Mouse (Mus musculus): ENCODE measurements around the gene Ston2.
A peak's percentile ranks its signal among the peaks of the same experiment; 100 is the strongest.

The Ston2 gene

DNA sequence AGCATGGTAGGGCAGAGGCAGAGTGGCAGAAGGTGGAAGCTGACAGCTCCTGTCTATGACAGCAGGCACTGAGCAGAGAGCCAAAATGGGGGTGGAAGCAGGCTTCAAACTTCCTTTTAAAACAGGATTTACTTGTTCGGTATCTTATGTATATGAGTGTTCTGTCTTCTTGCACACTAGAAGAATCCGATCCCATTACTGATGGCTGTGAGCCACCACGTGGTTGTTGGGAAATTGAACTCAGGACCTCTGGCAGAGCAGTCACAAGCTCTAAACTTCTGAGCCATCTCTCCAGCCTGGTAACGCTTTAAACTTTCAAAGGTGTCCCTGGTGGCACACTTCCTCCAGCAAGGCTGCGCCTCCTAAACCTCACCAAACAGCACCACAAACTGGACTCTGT is 85.4 kb downstream of the Ston2 start:
- no peak for DNase-seq (ENCODE audit: low spot score in 2 of 2)

DNA sequence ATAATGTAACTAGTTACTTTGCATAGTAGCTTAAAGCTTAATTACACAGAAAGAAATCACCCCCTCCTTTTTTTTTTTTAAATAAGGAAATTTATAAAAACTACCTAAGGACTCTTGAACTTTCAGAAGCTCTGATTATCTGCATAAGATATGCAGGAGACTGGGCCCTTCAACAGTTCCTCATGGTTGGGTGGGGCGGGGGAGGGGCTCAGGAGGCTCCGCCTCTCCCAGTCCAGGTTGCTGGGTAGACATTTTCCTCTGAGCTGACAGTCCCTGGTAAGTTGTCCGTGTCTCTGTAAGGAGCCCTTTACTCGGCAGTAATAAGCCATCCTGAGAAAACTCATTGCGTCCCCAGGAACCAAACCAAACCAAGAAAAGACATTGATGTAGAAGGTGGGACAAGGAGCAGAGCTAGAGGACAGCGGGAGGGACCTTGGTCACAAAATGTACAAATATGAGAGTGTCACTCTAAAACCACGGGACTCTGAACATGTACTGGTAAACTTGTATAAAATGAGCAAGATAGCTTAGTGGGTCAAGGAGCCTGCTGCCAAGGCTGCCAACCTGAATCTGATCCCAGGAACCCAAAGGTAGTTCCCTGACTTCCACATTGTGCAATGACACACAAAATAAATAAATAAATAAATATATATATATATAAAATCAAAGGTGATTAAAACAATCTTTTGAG is 88.6 kb downstream of the Ston2 start:
- DNase-seq (ENCODE audit: low spot score in 2 of 2): no peak

DNA sequence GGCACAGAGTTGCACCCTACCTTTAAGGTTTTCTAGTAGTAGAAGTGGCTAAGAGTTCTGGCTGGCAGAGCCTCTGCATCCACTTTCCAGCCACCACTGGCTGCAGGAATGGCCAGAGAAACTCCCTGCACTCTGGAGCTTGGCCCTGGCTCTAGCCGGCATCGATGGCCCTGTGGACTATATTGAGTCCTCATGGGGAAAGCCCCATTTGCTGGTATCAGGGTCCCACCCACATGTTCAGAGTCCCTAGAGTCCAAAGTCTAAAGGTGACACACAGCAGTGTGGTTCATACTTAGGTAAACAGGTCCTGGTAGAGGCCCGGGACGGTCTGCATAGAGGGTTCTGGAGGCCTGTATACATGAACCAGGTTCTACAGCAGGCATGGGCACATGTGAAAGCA is 92.0 kb downstream of the Ston2 start:
- no peak for DNase-seq (ENCODE audit: low spot score in 2 of 2)

DNA sequence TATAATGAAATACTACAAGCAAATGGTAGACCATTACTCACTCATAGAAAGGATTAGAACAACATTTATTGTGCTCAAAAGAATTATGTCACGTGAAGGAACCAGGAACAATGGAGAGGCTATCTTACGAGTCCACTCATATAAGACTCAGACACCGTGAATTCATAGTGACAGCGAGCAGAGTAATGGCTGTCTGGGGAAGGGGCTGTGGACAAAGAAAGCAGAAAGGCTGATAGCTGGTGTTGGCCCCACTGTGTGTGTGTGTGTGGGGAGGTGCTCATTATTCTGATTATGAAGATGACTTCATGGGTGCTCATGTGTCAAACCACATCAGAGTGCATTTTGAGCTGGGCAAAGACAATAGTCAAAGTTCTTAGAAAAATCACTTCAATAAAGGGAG is 92.4 kb downstream of the Ston2 start:
- DNase-seq (ENCODE audit: low spot score in 2 of 2): no peak

DNA sequence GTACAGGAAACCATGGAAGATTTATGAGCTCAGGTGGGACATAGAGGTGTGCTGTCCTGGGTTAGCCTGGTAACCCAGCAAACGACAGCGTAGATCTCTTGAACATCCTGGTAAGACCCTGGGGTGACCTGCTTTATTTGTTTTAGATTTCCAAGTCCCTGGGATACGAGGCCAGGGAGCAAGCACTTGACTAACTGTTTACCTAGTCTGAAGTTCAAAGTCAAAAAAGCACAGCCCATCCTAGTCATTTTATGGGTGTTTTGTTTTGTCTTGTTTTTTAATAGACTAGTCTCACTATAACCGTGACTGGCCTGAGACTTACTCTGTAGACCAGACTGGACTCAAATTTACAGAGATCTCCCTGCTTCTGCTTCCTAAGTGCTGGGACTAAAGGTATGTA is 93.4 kb downstream of the Ston2 start:
- no peak for DNase-seq (ENCODE audit: low spot score in 2 of 2)

DNA sequence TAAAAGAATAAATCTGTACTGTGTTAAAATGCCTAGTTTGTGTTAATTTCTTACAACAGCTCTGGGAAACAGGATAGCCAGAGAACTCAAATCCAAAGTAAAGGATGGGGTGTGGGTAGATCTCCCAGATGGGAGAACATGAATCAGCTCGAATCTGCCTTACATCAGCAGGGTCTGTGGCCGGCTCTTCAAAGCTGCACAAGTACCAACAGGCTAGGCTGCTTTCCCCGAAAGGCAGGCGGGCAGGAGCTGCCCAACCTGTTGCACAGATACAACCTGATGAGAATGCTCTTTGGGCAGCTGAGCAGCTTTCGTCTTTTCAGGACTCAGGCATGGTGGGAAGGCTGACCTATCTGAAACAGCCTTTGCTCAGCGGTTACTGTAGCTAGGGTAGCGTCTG is 94.6 kb downstream of the Ston2 start:
- no peak for DNase-seq (ENCODE audit: low spot score in 2 of 2)

DNA sequence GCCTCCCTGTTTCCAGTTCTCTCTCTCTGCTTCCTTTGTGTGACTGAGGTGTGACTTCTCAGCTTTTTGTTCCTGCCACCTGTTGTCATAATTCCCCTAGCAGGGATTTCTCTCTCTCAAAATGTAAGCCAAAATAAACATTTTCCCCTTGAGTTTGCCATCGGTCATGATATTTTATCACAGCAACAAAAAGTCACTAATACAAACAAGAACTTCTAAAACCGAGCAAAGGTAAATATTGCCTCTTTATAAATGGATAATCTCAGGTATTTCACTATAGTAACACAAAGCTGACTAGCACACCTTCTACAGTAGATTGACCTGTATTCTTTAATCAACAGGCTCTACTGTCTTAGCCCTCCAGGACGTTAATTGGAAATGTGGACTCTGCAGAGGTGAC is 95.2 kb downstream of the Ston2 start:
- no peak for DNase-seq (ENCODE audit: low spot score in 2 of 2)

DNA sequence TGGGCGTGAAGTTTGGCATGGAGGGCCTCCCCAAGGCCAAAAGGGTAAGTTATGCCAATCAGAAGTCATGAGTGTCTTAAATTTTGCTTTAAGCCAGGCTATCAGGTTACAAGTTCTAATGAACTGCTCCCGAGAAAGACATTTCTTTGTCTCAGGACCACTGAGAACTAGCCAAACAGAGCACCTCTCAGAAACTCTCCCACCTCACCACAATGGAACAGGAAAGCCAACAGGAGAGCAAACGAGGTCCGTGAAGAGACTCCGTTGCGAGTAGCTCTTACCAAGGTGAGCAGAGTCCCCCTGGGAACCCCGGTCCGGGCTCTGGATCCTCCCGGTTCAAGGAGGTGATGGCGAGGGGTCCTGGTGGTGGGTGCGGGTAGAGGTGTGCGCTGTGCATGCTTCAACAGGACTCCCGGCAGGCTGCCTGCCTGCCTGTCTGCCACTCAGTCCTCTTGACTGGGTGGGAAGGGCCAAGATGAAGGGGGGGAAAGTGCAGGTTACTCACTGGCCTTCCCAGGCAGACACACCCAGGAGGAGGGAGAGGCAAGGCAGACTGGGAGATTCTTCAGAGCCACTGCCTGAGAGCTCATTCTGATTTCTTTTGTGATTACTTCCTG is 102.4 kb downstream of the Ston2 start:
- no peak for DNase-seq (ENCODE audit: low spot score in 2 of 2)

DNA sequence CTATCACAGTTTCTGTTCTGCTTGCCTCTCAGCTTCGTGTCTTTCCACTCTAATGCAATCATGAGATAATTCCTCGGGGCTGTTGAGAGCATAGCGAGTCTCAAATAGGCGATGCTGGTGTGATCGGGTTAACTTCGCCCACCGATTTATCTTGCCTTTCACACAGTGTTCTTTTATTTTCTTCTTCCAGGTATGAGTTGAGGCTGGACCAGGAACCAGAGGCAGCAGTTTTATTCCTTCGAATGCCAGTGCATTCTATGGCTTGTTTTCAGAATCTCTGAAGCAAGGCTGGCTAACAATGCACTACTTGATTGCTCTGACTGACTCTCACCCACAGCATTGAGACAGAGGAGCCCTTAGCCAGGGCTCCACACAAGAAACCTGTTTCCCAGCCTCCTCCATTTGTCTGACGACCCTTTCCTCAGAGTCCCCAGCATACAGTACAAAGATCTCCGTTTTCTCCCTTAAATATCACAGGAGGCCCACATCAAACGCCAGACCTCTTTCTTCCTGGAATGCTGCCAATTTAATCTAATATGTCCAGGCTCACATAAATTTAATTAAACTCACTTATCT is 103.3 kb downstream of the Ston2 start:
- no peak for DNase-seq (ENCODE audit: low spot score in 2 of 2)

DNA sequence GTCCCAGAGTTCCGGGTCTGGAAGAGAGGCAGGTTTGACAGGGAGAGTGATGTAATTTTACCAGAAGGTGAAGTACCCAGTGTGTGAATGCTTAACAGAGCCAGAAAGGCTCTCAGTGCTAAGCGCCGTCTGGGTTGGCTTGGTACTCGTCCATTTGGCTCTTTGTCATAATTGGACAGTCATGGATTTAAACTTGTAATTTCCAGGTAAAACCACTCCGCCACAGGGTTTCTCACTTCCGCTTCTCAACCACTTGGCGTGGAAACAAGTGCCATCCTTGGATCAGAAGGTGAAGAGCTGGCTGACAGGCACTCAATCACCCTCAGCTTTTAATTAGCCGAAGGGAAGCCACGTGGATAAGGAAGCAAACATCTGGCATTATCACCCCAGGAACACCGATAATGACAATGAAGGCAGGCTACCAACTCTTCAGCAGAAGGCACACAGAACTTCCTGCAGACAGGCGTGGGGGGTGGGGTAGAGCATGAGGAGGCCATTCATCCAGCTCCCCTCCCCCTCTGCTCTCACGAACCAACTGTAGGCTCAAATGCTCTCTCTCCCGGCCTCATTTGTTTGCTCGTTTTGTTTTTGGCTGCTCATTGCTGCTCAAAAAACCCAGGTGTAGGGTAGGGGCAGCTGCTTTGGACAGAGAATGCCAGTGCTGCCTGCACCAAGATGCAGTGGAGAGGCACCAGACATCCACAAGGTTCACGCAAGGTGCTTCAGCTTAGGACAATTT is 103.9 kb downstream of the Ston2 start:
- DNase-seq (ENCODE audit: low spot score in 2 of 2): no peak

DNA sequence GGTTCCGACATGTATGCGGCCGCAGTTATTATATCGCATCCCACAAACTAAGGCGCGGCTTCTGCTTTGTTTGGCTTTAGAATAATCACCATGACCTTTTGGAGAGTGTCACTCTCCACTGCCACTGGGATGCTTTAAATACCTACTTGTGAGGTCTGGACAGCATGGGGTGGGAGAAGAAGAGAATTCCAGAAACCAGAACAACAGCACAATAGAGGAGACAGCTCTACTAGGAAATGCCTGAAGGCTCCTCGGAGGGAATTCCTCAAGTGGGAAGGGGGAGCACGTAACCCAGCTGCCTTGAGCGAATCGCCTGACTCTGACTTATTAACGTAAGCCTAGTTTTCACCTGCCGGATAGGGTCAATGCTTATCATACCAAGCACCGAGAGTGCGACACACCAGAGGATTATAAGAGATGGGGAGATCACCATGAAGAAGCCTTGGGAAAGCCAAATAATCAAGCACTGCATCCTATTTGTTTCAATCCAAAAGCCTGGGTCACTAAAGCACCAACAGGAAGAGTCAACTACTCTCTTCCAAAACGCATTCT is 104.6 kb downstream of the Ston2 start:
- no peak for DNase-seq (ENCODE audit: low spot score in 2 of 2)

DNA sequence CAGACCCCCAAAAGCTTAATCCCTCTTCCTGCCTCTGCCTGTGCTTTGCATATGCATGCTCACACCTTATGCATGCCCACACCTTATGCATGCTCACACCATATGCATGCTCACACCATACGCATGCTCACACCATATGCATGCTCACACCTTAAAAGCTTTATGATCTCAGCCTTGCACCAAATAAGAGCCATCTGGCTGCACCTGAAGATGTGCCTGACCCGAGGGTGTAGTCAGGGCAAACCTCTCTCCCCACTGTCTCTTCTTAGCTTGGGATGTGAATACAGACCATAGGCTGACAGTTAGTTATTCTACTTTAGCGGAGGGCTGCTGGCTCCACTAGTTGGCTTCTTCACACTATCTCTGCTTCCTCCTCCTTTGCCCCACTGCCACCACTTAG is 105.1 kb downstream of the Ston2 start:
- no peak for DNase-seq (ENCODE audit: low spot score in 2 of 2)

DNA sequence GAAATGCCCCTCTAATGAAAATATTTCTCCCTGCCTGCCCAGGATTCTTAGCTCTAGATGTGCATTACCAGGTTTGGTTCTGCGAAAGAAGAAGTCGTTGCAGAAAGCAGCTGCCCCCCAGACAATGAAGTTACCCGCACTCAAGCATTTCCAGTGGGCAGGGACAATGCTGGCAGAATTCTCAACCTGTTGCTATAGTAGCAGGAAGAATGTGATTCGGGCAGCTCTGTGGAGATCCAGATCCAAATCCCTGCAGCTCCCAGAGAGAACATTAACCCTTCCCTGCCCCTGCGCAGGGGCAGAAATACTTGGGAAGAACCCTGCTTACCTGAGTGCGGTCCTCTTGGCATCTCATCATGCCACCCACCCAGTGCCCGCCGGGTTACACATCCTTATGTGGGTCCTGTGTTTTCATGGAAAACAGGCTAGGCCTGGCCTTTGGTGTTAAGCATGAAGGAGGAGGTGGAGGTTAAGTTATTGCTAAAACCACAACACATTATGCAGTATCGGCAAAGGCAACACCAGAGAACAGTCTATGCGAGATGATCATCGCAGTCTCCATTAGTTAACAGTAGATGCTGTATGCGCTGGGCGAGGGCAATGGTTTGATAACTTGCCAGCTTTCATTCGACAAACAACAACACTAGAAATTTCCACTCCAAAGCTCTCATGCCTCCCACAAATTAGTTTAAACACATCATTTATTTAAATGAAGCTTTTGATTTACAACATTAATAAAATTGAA is 108.7 kb downstream of the Ston2 start:
- peak; percentile 29 to 51 for DNase-seq (ENCODE audit: low spot score in 2 of 2)

DNA sequence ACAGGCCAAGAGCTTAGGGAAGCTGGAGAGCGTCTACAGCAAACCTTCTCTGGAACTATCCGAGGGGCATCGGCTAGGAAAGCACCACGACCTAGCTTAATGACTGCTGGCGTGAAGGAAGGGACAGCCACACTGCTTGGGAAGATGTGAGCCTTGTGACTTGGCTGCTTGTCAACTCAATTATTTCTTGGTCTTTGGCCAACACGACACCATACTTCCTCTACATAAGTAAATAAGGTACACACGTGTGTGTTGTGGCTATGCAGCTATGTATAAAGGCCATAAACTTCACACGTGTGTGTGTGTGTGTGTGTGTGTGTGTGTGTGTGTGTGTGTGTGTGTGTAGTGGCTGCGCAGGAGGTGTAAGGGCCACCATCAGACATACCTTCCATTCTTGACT is 112.2 kb downstream of the Ston2 start:
- no peak for DNase-seq (ENCODE audit: low spot score in 2 of 2)

DNA sequence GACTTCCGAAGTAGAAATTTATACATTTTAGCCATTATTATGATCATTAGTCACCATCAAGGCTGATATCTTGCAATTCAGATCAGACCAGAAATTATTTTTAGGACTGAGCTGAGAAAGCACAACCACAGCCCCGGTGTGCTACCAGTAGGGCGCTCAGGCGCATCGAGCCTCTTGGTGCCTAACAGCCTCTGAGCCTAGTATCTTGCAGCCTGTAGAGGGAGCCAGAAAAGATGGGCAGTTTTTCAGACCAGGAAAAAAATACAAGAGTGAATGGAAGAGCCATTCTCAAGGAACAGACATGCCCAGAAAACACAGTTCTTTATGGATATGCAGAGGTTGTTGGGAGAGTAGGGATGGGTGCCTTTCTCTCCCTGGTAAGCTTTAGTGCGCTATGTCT is 115.0 kb downstream of the Ston2 start:
- no peak for DNase-seq (ENCODE audit: low spot score in 2 of 2)

DNA sequence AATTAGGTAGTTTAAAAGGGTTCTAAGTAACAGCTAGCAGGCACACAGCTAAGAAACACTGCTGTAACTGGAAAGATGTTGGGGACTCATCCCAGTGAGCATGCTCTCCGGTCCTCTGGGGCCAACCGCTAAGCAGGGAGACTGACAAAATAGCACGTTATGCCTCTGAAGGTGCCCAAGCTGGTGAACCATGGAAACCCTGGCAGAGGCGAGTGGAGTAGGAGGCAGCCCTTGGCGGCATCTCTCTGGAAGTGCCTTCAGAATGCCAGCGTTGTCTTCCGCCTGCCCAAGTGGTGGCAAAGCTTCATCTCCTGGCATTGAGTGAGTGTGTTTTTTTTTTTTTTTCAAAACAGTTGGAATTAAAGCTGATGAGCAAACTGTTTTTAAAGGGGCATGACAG is 115.7 kb downstream of the Ston2 start:
- DNase-seq (ENCODE audit: low spot score in 2 of 2): peak; percentile 38 to 58

DNA sequence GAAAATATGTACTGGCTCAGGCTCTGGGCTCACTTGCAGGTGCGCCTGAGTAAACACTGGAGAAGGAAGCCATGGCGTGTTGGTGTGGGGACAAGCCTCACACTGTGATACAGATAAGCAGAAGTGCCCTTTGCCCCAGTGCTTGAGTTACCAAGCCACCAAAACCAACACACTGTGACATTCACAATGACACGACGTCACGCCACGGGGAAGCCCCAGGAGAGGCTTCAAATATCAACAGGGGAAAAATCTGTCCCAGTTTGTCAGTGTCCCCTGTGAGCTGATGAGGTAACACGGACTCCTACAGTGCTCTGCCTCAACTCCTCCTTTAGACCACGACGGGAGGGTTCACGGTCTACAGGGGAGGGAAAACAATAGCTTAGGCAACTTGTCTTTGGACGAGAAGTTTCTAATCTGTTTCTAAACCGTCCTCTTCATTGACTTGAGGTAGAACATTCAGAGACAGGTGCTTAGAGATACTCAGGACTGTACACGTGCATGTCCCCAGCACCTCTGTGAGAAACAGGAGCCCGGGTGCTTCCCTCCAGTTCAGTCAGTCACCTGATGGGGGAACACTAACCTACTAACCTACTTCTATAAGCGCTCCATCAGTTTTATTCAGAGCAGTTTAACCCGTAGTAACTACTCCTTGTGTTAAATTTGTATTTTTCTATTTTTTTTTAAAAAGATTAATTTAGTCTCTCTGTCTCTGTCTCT is 119.5 kb downstream of the Ston2 start:
- no peak for DNase-seq (ENCODE audit: low spot score in 2 of 2)

DNA sequence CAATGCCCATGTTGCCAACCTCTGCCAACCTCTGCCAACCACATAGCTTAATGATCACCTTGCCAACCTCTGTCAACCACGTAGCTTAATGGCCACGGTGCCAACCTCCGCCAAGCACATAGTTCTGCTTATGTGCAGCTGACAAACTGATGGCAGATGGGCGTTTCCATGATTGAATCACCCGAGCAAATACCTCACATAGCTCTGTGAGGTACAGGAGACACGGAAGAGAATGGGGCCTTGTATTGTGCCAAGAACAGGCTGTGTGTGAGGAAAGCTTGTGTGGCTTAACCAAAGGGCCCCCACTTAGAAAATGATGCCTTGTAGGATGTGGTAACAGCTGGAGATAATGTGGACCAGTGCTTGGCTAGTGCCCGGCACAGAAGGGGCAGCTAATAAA is 120.4 kb downstream of the Ston2 start:
- DNase-seq (ENCODE audit: low spot score in 2 of 2): no peak

DNA sequence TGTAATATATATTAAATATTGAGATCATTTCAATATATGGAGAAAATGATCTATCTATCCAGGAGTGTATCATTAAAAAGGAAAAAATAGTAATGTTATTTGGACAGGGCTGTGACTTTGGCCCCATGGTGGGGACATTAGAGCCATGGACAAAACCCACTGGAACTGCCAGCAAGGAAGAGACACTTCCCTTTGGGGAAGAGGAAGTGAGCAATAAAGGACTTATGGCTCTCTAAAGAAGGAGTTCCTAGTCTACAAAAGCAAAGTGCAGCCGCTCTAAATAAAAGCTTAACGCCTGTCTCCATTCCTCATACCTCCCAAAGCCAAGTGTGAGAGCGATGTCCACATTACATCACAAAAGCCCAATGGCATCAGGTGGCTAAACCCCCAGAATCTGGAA is 121.6 kb downstream of the Ston2 start:
- no peak for DNase-seq (ENCODE audit: low spot score in 2 of 2)

DNA sequence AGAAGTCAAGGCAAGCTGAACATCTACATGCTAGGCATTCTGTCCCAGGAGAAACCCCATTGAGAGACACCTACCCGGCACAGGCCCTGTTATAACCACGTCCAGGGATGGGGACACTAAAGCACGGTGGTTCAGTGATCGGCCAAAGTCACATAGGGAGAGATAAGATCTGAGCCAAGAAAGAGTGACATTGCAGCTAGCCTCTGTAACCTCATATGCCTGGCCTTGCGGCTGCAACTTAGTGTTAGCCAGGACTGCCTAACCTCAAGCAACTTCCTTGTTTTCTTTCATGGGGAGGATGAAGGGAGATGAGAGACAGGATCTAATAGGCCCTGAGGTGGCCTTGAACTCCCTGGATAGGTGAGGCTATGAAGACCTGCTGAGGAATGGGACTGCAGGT is 122.8 kb downstream of the Ston2 start:
- DNase-seq (ENCODE audit: low spot score in 2 of 2): no peak

DNA sequence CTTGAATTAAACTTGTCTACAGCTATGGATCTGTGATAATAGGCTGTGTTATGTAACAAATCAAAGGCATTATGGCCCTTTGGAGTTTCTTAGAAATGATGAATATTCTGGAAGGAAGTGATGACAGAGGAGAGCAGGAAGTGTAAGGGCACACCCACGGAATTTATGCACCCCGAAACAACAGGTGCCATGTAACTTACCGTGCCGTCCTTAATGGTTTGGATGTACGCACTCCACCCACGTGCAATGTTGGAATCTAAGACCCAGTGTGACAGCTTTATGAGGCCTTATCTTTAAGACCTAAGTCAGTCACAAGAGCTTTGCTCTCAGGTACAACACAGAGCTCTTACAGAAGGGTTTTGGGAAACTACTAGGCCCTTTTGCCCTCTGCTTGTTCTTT is 124.9 kb downstream of the Ston2 start:
- no peak for DNase-seq (ENCODE audit: low spot score in 2 of 2)
